Mouse (Mus musculus): ENCODE results near the gene Sh3bgrl. TPM values are rescaled to one million over a fixed set of nuclear protein-coding genes. Genes with fewer than 3 reads are reported as not detected.

Gene Sh3bgrl
- total RNA-seq, 2 experiments from 2014 or later: 57.7 to 58.9 TPM

GRCm38 (mm10) chrX:109127551-109128088 is 32.5 kb downstream of the Sh3bgrl start:
- intact Hi-C loops (cut with DNase I): no loop called here
- DNase-seq (ENCODE audit: low spot score in 2 of 2): no peak

DNA sequence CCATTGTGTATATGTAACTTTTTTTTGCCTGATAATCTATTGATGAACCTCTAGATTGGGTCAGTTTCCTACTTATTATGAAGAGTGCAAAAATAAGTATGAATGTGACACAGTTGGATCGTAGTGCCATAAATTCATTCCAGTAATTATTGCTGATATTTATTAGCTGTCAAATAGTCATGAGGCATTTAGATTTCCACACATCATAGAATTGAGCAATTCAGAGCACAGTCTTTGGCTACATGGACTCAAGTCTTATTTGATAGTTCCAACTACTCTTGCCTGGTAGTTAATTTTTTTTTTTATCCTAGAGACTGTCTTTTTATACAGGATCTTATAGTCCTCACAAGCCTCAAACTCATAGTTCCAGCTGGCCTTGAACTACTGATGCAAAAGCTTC is 34.9 kb downstream of the Sh3bgrl start:
- intact Hi-C loops (cut with DNase I): no loop called here
- DNase-seq (ENCODE audit: low spot score in 2 of 2): no peak

GRCm38 (mm10) chrX:109131834-109132233 is 36.7 kb downstream of the Sh3bgrl start:
- no peak for DNase-seq (ENCODE audit: low spot score in 2 of 2)

DNA sequence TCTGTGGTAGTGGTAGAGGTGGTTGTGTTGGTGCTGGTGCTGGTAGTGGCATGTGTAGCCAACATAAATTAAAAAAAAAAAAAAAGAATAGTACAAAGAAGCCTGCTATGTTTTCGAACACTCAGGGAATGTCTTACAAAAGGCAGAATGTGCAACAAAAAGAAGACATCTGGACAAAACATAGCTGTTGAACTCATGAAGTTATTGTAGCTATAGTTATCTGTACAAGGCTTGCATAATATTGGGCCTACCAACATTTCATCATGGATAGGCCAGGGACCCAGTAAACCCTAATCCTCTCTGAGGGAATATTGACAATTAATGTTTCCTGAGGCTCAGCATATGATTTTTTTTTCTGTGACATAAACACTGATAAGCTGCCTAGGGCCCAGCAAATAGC is 37.3 kb downstream of the Sh3bgrl start:
- intact Hi-C loops (cut with DNase I): no loop called here
- DNase-seq (ENCODE audit: low spot score in 2 of 2): no peak

More at GRCm38 (mm10) chrX:109131834-109132233, 36.7 kb downstream of the Sh3bgrl start:
- intact Hi-C loops (cut with DNase I): no loop called here

DNA sequence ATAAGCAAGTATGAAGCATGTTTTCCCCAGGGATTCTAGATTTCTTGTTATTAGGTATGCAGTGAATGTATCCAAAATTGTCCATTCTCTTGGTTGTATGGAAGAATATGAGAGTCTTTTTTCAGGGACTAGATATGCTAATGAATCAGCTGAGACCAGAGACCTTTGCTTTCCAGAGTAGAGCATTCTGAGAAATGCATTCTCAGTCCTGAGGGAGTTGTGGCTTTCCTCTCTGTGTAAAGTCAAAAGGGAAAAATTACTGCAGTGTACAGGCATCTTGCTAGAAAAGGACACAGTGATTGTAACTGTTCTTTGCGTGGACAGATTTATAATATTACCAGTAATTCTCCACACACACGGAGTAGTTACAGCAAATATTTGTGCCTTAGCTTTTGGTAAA is 38.3 kb downstream of the Sh3bgrl start:
- no peak for DNase-seq (ENCODE audit: low spot score in 2 of 2)
- intact Hi-C loops (cut with DNase I): no loop called here

- intact Hi-C loops (cut with DNase I): no loop called here
- no peak for DNase-seq (ENCODE audit: low spot score in 2 of 2)
Observed at GRCm38 (mm10) chrX:109136306-109136705, 41.1 kb downstream of the Sh3bgrl start.

GRCm38 (mm10) chrX:109136820-109137219 is 41.7 kb downstream of the Sh3bgrl start:
- intact Hi-C loops (cut with DNase I): no loop called here
- no peak for DNase-seq (ENCODE audit: low spot score in 2 of 2)

- no peak for DNase-seq (ENCODE audit: low spot score in 2 of 2)
- intact Hi-C loops (cut with DNase I): no loop called here
Observed at GRCm38 (mm10) chrX:109137295-109137694, 42.1 kb downstream of the Sh3bgrl start.

DNA sequence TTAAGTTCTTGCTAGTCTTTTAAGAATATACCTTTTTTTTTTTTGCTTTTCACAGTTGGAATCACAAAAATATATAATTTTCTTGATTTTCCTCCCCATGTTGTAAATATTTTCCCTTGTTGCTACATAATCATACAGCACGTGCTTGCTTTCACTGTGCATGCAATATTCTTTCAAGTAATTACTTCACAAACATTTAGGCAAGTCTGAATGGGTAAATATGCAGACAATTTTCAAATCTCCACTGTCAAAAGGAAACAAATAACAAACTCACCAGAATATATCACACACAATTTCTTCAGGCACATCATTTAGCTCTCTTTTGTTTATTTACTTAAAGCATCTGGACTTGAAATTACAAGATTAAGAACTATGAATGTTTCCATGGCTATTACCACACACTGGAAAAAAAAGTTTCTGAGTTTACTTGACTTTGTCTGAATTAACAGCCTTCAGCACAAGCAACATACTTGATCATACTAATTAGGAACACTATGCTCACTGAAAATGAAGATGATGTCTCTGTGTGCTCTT is 46.2 kb downstream of the Sh3bgrl start:
- intact Hi-C loops (cut with DNase I): no loop called here
- no peak for DNase-seq (ENCODE audit: low spot score in 2 of 2)

DNA sequence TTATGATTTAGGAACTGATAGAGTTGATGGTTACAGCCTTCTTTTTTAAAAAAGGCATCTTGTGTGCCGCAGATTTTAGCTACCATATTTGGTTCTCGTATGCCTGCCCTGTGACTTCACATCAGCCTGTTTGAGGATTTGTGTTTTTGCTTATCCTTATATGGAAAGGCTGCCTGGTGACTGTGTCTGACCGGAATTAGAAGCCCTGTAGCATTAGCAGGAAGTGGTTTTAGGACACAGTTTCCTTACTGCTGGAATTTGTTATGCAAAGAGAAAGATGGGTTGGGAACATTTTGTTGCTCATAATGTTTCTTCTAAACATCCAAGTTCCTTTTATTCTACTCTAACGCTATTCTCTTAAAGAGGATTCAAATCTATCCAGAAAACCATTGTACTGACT is 47.1 kb downstream of the Sh3bgrl start:
- intact Hi-C loops (cut with DNase I): no loop called here
- no peak for DNase-seq (ENCODE audit: low spot score in 2 of 2)

- no peak for DNase-seq (ENCODE audit: low spot score in 2 of 2)
- intact Hi-C loops (cut with DNase I): no loop called here
Observed at GRCm38 (mm10) chrX:109145779-109146178, 50.6 kb downstream of the Sh3bgrl start.

GRCm38 (mm10) chrX:109147108-109147507 is 51.9 kb downstream of the Sh3bgrl start:
- DNase-seq (ENCODE audit: low spot score in 2 of 2): no peak
- intact Hi-C loops (cut with DNase I): no loop called here

GRCm38 (mm10) chrX:109151228-109151627 is 56.1 kb downstream of the Sh3bgrl start:
- no peak for DNase-seq (ENCODE audit: low spot score in 2 of 2)
- intact Hi-C loops (cut with DNase I): no loop called here

DNA sequence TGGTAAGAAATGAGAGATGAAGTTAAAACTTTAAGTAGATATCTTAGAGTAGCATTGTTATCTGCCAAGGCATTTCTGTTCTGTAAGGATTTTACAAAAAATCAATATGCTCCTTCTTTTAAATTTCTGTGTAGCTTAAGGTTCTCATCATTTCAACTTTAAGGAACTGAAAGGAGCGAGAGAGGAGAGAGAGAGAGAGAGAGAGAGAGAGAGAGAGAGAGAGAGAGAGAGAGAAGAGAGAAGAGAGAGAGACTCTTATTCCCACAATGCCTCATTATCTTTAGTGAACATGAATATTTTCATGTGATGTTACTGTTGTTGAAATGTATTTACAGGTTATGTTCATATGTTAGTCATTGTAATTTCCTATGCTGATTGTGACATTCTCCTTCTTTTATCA is 65.2 kb downstream of the Sh3bgrl start:
- intact Hi-C loops (cut with DNase I): no loop called here
- no peak for DNase-seq (ENCODE audit: low spot score in 2 of 2)

DNA sequence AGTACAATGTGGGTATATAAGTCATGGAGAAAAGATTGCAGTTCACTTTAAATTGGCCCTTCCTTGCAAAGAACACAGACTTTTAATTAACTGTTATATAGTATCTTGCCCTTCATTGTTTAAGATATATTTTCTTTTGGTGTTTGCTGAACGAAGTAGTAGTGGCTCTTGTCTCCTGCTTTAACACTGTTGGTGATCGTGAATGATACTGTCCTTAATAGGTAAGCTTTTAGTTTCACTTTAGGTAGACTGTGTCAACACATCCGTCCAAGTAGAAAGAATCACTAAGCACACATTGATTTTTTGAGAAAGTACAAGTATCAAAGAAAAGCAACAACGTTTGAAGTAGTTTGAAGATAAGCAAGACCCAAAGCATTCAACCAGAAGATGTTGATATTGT is 65.7 kb downstream of the Sh3bgrl start:
- intact Hi-C loops (cut with DNase I): no loop called here
- DNase-seq (ENCODE audit: low spot score in 2 of 2): no peak

- DNase-seq (ENCODE audit: low spot score in 2 of 2): no peak
- intact Hi-C loops (cut with DNase I): no loop called here
Observed at GRCm38 (mm10) chrX:109175038-109175437, 79.9 kb downstream of the Sh3bgrl start.

GRCm38 (mm10) chrX:109175470-109175869 is 80.3 kb downstream of the Sh3bgrl start:
- no peak for DNase-seq (ENCODE audit: low spot score in 2 of 2)

GRCm38 (mm10) chrX:109184706-109185478 is 89.7 kb downstream of the Sh3bgrl start:
- intact Hi-C loops (cut with DNase I): no loop called here
- DNase-seq (ENCODE audit: low spot score in 2 of 2): no peak

More at GRCm38 (mm10) chrX:109175470-109175869, 80.3 kb downstream of the Sh3bgrl start:
- intact Hi-C loops (cut with DNase I): no loop called here

DNA sequence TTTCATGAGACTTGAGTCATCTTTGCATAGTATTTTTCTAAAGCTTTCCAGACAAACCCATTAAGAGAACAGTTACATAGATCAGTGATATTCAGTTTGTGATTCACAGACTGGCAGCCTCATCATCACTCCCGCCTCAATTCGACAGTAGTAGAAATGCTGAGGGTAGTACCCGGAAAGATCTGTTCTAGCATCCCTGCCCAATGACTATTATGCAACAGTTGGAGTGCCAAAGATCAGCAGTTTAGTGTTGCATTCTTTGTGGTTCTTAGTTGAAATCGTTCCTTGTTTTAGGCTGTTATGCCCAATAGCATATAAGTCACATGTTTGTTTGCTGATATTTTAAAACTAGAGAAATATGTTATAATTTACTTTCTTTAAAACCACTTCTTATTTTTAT is 94.4 kb downstream of the Sh3bgrl start:
- no peak for DNase-seq (ENCODE audit: low spot score in 2 of 2)
- intact Hi-C loops (cut with DNase I): no loop called here

DNA sequence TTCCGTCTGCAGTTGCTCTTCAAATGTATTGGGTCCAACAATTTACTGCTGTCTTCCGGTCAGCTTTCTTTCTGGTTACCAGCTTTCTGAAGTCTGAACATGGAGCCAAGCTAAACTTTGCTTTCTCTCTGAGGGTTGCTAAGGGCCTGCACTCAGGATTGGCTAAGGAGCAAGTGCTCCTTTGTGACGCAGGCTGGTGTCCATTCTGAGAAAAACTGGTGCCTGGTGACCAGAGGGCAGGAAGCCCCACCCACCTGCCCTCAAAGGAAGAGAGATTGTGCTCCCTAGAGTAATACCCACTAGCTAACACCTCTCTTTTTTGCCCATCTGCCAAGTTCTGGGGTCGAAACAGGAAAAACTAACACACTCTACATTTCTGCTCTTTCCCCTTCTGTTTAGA is 95.8 kb downstream of the Sh3bgrl start:
- no peak for DNase-seq (ENCODE audit: low spot score in 2 of 2)
- intact Hi-C loops (cut with DNase I): no loop called here

DNA sequence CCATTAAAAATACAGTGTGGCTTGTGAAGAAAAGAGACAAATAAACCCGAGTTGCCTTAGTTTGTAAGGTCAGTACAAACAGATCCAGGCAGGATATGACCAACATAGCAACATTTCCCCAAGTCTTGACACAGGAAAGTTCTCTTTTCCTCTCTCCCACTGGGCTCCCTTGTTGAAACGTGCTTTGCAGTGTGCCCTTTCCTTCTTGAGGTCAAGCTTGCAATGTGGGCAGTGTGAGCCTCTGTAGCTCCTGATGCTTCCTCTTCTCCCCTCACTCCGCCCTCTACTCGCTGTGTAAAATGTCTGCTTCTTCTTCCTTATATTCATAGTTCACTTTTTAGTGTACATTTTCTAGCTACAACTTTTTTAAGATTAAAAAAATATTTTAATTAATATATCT is 96.3 kb downstream of the Sh3bgrl start:
- intact Hi-C loops (cut with DNase I): no loop called here

More for the DNA sequence above, 96.3 kb downstream of the Sh3bgrl start:
- DNase-seq (ENCODE audit: low spot score in 2 of 2): no peak
